Mouse (Mus musculus) MEL (cell line): ENCODE measurements at regions not wholly inside any gene's neighbourhood (a gene's known extent, or its start where the extent isn't known, plus 50 kb on each side); places are given as distances from the start of the nearest gene placed in this dataset.

Source experiments
- DNase-seq: peaks from one replicate; pipeline ENCODE4 v3.0.0; 2011; ENCODE audit warnings: low read depth, low spot score
- H3K27ac ChIP-seq: 2 replicates; pipeline ENCODE4 v1.5.1; 2012; ENCODE audit warnings: low read depth, mild to moderate bottlenecking, control low read depth, low read length, moderate library complexity; ENCODE audit not compliant: control insufficient read depth
- H3K27me3 ChIP-seq, 2 experiments: fragments of 150-350 bp in 1 of 2; sonication (generic) in 1 of 2; 2 replicates each; pipeline ENCODE4 v1.6.1; 2012; ENCODE audit warnings: low read length in 2 of 2, mild to moderate bottlenecking in 2 of 2, improper control_type of control experiment in 1 of 2, moderate library complexity in 1 of 2; ENCODE audit not compliant: insufficient read depth in 2 of 2, control insufficient read depth in 1 of 2
- H3K36me3 ChIP-seq, 2 experiments: 2 replicates each; pipeline ENCODE4 v1.6.1; 2012 to 2014; ENCODE audit warnings: low read length in 2 of 2, improper control_type of control experiment in 1 of 2, inconsistent platforms in 1 of 2, mild to moderate bottlenecking in 1 of 2; ENCODE audit not compliant: insufficient read depth in 2 of 2, control insufficient read depth in 1 of 2
- H3K4me1 ChIP-seq, 2 experiments: fragments of 150-350 bp in 1 of 2; sonication (generic) in 1 of 2; 2 replicates each; pipeline ENCODE4 v1.6.1; 2012; ENCODE audit warnings: low read length in 2 of 2, improper control_type of control experiment in 1 of 2, mild to moderate bottlenecking in 1 of 2; ENCODE audit not compliant: insufficient read depth in 2 of 2, control insufficient read depth in 1 of 2
- H3K4me3 ChIP-seq, 2 experiments: fragments of 150-350 bp in 1 of 2; sonication (generic) in 1 of 2; 2 replicates each; pipeline ENCODE4 v1.5.1; 2012; ENCODE audit warnings: low read depth in 2 of 2, low read length in 2 of 2, mild to moderate bottlenecking in 2 of 2, moderate library complexity in 2 of 2, control low read depth in 1 of 2, improper control_type of control experiment in 1 of 2; ENCODE audit not compliant: control insufficient read depth in 1 of 2, insufficient read depth in 1 of 2
- H3K79me2 ChIP-seq: 2 replicates; pipeline ENCODE4 v1.6.1; 2012; ENCODE audit warnings: mild to moderate bottlenecking, low read length, moderate library complexity; ENCODE audit not compliant: control insufficient read depth, poor library complexity, insufficient read depth
- H3K9ac ChIP-seq: 2 replicates; pipeline ENCODE4 v1.6.1; 2012; ENCODE audit warnings: low read depth, mild to moderate bottlenecking, control low read depth, low read length, moderate library complexity; ENCODE audit not compliant: control insufficient read depth, poor library complexity, severe bottlenecking
- H3K9me3 ChIP-seq: fragments of 150-350 bp; sonication (generic); replicated peaks from 2 replicates; pipeline ENCODE4 v1.6.1; 2012; ENCODE audit warnings: mild to moderate bottlenecking, low read length, improper control_type of control experiment, moderate library complexity; ENCODE audit not compliant: insufficient read depth
- CHD1 ChIP-seq: IDR thresholded peaks from 2 replicates; pipeline ENCODE4 v1.6.1; 2012; ENCODE audit warnings: low read depth, mild to moderate bottlenecking, inconsistent platforms, low read length, improper control_type of control experiment
- CHD2 ChIP-seq: IDR thresholded peaks from 2 replicates; pipeline ENCODE4 v1.6.1; 2011; ENCODE audit warnings: low read length, improper control_type of control experiment
- E2F4 ChIP-seq: IDR thresholded peaks from 2 replicates; pipeline ENCODE4 v1.6.1; 2011; ENCODE audit warnings: low read depth, low read length, improper control_type of control experiment, borderline replicate concordance
- ELF1 ChIP-seq: IDR thresholded peaks from 2 replicates; pipeline ENCODE4 v1.6.1; 2014; ENCODE audit warnings: low read depth, mild to moderate bottlenecking, inconsistent platforms, low read length, improper control_type of control experiment, moderate library complexity
- ETS1 ChIP-seq: IDR thresholded peaks from 2 replicates; pipeline ENCODE4 v1.6.1; 2012; ENCODE audit warnings: low read depth, mild to moderate bottlenecking, inconsistent platforms, low read length, improper control_type of control experiment, moderate library complexity
- GABPA ChIP-seq: IDR thresholded peaks from 2 replicates; pipeline ENCODE4 v1.6.1; 2012; ENCODE audit warnings: low read depth, mild to moderate bottlenecking, inconsistent platforms, low read length, improper control_type of control experiment, moderate library complexity
- GATA1 ChIP-seq: IDR thresholded peaks from 2 replicates; pipeline ENCODE4 v1.6.1; 2011; ENCODE audit warnings: low read depth, low read length, improper control_type of control experiment
- MAX ChIP-seq: IDR thresholded peaks from 2 replicates; pipeline ENCODE4 v1.6.1; 2011; ENCODE audit warnings: low read length, improper control_type of control experiment
- MAZ ChIP-seq: IDR thresholded peaks from 2 replicates; pipeline ENCODE4 v1.6.1; 2012; ENCODE audit warnings: low read depth, mild to moderate bottlenecking, inconsistent platforms, low read length, improper control_type of control experiment
- MXI1 ChIP-seq: IDR thresholded peaks from 2 replicates; pipeline ENCODE4 v1.6.1; 2011; ENCODE audit warnings: mild to moderate bottlenecking, low read depth, low read length, improper control_type of control experiment
- MYC ChIP-seq: IDR thresholded peaks from 2 replicates; pipeline ENCODE4 v1.6.1; 2011; ENCODE audit warnings: low read depth, mild to moderate bottlenecking, low read length, improper control_type of control experiment, moderate library complexity
- POLR2A ChIP-seq, 2 experiments: IDR thresholded peaks; 2 replicates each; pipeline ENCODE4 v1.6.1; 2011 to 2012; ENCODE audit warnings: low read length in 2 of 2, mild to moderate bottlenecking in 2 of 2, control low read depth in 1 of 2, improper control_type of control experiment in 1 of 2, low read depth in 1 of 2, moderate library complexity in 1 of 2; ENCODE audit not compliant: control insufficient read depth in 1 of 2, insufficient read depth in 1 of 2, poor library complexity in 1 of 2
- RAD21 ChIP-seq: IDR thresholded peaks from 2 replicates; pipeline ENCODE4 v1.6.1; 2011; ENCODE audit warnings: mild to moderate bottlenecking, low read depth, low read length, improper control_type of control experiment
- RCOR1 ChIP-seq: IDR thresholded peaks from 2 replicates; pipeline ENCODE4 v1.6.1; 2012; ENCODE audit warnings: low read depth, mild to moderate bottlenecking, inconsistent platforms, low read length, improper control_type of control experiment
- SIN3A ChIP-seq: IDR thresholded peaks from 2 replicates; pipeline ENCODE4 v1.6.1; 2012; ENCODE audit warnings: low read length, improper control_type of control experiment, inconsistent platforms
- UBTF ChIP-seq: IDR thresholded peaks from 2 replicates; pipeline ENCODE4 v1.6.1; 2012; ENCODE audit warnings: low read depth, mild to moderate bottlenecking, inconsistent platforms, low read length, improper control_type of control experiment, moderate library complexity, borderline replicate concordance; ENCODE audit not compliant: insufficient read depth
- USF1 ChIP-seq: IDR thresholded peaks from 2 replicates; pipeline ENCODE4 v1.6.1; 2014; ENCODE audit warnings: low read depth, mild to moderate bottlenecking, inconsistent platforms, low read length, improper control_type of control experiment, moderate library complexity
- USF2 ChIP-seq, 2 experiments: IDR thresholded peaks; 2 replicates each; pipeline ENCODE4 v1.6.1; 2011 to 2012; ENCODE audit warnings: improper control_type of control experiment in 2 of 2, low read length in 2 of 2, borderline replicate concordance in 1 of 2, inconsistent platforms in 1 of 2, low read depth in 1 of 2, mild to moderate bottlenecking in 1 of 2; ENCODE audit not compliant: insufficient read depth in 1 of 2
- ZMIZ1 ChIP-seq: IDR thresholded peaks from 2 replicates; pipeline ENCODE4 v1.6.1; 2012; ENCODE audit warnings: low read depth, mild to moderate bottlenecking, inconsistent platforms, low read length, improper control_type of control experiment, moderate library complexity

DNA sequence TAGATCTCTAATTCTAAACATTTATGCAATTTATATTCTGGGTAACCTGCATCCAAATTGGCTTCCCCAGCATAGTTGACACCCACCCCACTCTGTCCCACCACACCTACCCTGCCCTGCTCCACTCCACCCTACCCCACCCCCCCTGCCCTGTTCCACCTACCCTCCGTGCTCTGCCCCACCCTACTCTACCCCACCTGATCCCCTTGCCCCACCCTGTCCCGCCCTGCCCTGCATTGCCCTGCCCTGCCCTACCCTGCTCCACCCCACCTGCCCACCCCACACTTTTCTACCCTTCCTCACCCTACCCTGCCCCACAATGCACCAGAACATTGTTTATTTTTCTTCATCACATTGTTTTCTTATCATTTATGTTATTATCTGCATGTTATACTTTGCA is 185.6 kb upstream of the Fam3c start:
- Histone ChIP-seq H3K79me2 (no peaks in the 10 kb centered on the region), H3K4me1 (no peaks in the 10 kb centered on the region), H3K9me3 (no peaks in the 10 kb centered on the region), H3K4me3 (no peak overlapping the region), H3K27me3 (peaks cover 0 to 6% of the 10 kb centered on the region in 2 experiments; a peak in 1 of 4 replicates), H3K27ac (no peak overlapping the region), H3K9ac (no peak overlapping the region), H3K36me3 (no peaks in the 10 kb centered on the region)
- DNase-seq, result no peak
- TF ChIP-seq RAD21 (no peak), RCOR1 (no peak), ETS1 (no peak), MAX (no peak), CHD1 (no peak), GATA1 (no peak), UBTF (no peak), POLR2A (IDR thresholded peaks at IDR 0.05; ENCODE audit: control insufficient read depth in 1 of 2, insufficient read depth in 1 of 2, low read depth in 1 of 2, low read length in 2 of 2, poor library complexity in 1 of 2) (no peak), MAZ (no peak), ZMIZ1 (no peak), MYC (no peak), SIN3A (no peak)

DNA sequence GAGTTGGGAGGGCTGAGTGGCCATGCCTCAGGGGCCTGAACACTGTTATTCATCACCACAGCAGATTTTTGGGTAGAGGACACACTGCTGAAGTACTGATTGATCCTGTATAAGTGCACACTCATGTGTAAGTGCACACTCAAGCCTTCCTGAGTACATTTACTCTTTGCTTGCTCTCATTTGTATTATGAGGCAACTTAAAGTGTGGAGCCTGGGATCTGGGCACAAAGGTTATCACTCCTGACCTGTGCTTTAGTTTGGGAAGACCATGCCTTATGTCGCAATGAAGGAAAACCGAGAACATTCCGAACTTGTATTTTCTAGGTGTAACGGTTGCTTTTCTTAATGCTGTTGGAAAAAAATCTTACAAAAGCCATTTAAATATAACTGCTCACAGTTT is 182.2 kb upstream of the Fam3c start:
- DNase-seq, result no peak
- Histone ChIP-seq H3K9ac (no peak overlapping the region), H3K4me1 (no peaks in the 10 kb centered on the region), H3K27me3 (peaks cover 0 to 3% of the 10 kb centered on the region in 2 experiments; a peak in 1 of 4 replicates), H3K36me3 (no peaks in the 10 kb centered on the region), H3K27ac (no peak overlapping the region), H3K9me3 (no peaks in the 10 kb centered on the region), H3K79me2 (no peaks in the 10 kb centered on the region), H3K4me3 (no peak overlapping the region)
- TF ChIP-seq ELF1 (no peak), USF2 (IDR thresholded peaks at IDR 0.05; ENCODE audit: borderline replicate concordance in 1 of 2, insufficient read depth in 1 of 2, low read depth in 1 of 2, low read length in 2 of 2) (no peak), GATA1 (no peak), RAD21 (no peak), CHD1 (no peak), USF1 (no peak), E2F4 (no peak), GABPA (no peak), SIN3A (no peak), CHD2 (no peak), MXI1 (no peak)
